Mouse (Mus musculus) heart, adult 18-20 months (tissue): Measurements from ENCODE around the gene Pde11a. TPM values are rescaled to one million over a fixed set of nuclear protein-coding genes. Genes with fewer than 3 reads are reported as not detected.
"Not testable (repeated sequence)": the region's sequence is repeated elsewhere in the genome, so short reads cannot be mapped to it uniquely, and the experiment has no call there.

Experiments used
- DNase-seq, 2 experiments: peaks; one replicate each; pipeline ENCODE4 v3.0.0; 2021 to 2022; ENCODE audit warnings: mixed read lengths in 1 of 2
- total RNA-seq, 2 experiments: library from RNA; stranded (reverse); gene quantifications; 2 replicates each; pipeline ENCODE4 v1.2.3; 2021

Gene Pde11a
- total RNA-seq, 2 experiments from 2014 or later, result 2.1 to 3.7 TPM

GRCm38 (mm10) chr2:75989694-75990093 lies 348.9 kb downstream of the Pde11a start:
- no peak for DNase-seq

GRCm38 (mm10) chr2:75988779-75989363 lies 349.7 kb downstream of the Pde11a start:
- DNase-seq, result no peak

GRCm38 (mm10) chr2:75988378-75988777 lies 350.2 kb downstream of the Pde11a start:
- no peak for DNase-seq

DNA sequence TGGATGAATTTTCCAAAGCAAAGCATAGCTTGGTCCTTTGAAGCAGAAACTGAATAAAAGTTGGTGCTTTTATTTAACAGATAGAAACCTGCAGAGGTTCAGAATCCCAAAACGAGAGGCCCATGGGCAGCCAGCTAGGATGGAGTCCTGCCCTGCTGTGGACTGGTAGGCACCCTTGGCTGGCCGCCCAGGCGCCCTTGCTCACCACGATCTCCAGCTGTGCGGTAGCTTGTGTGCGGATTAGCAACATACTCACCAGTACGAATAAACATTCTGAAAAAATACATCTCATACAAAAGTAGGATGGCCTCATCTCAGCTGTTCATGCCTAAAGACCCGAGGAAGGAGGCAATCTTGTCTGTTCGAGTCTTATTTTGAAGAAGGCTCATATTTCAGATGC lies 350.8 kb downstream of the Pde11a start:
- no peak for DNase-seq

GRCm38 (mm10) chr2:75985124-75985523 lies 353.4 kb downstream of the Pde11a start:
- DNase-seq, result peak; percentile 50 to 53

- DNase-seq, result no peak
Measured at GRCm38 (mm10) chr2:75983847-75984246, 354.7 kb downstream of the Pde11a start.

- no peak for DNase-seq
Measured at GRCm38 (mm10) chr2:75983091-75983490, 355.5 kb downstream of the Pde11a start.

- DNase-seq, result no peak
Measured at GRCm38 (mm10) chr2:75982626-75983025, 355.9 kb downstream of the Pde11a start.

GRCm38 (mm10) chr2:75981440-75982081 lies 357.0 kb downstream of the Pde11a start, which contains the start of gene Ttc30a1:
Gene Ttc30a1 (minus strand): TSS chr2:75981967.
- peak; percentile 84 to 89 for DNase-seq

GRCm38 (mm10) chr2:75980933-75981439 lies 357.6 kb downstream of the Pde11a start:
- DNase-seq, result peak in 1 of 2 experiments; percentile 11

- DNase-seq, result peak; percentile 54 to 75
Measured at GRCm38 (mm10) chr2:75977752-75978368, 360.7 kb downstream of the Pde11a start, which contains the start of gene Ttc30a2. Gene Ttc30a2 (minus strand): TSS chr2:75978170.

DNA sequence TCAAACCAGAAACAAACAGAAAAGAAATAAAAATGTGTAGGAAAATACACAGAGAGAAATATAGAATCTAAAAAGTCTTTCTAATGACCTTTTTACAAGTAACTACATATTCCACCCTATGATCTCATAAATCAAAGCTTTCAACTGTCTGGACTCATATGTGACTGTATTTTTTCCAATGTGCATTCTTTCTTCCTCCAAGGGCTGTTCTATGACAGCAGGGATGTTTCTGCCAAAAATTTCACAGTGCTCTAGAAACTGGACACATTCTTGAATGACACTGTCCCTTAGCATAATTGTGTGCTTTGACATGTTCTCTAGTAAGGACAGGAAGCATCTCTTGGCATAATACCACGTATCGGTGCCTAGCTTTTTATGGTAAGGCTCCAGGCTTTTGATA lies 362.5 kb downstream of the Pde11a start:
- not testable (repeated sequence) for DNase-seq

DNA sequence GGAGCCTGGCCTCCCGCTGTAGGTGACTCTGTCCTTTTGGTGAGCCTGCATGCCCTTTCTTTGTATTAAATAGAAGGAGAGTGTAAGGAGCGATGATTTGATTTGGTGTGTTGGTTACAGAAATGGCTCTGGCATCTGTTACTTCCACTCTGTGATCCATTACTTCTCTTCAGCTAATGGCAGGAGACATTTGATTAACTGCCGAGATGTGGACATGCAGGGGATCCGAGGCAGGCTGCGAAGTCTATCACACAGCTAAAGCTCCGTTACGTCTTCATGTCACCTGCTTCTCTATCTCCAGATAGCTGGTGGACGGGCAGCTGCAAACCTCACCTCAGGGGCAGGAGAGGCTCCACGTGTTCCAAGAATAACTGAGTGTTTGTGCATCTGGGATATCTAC lies 364.4 kb downstream of the Pde11a start:
- DNase-seq, result no peak

GRCm38 (mm10) chr2:75964972-75965371 lies 373.6 kb downstream of the Pde11a start:
- DNase-seq, result peak; percentile 76 to 88

DNA sequence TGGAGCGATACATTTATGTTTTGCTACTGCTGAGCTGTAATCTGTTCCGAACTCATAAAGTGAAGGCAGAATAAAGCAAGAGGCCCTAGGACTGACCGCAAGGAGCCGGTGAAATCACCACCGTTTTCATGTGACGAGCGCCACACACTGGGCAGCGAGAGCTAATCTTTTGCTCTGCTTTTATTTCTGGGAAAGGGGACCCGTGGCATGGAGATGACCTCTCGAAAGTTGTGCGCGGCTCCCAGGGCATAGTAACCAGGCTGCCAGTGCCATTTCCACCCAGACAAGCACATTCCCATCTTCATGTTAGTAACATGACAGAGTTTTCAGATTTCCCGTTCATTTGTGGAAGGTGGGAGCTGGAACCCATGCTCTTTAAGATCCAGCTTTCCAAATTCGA lies 374.1 kb downstream of the Pde11a start:
- DNase-seq, result peak; percentile 74 to 84

- DNase-seq, result no peak
Measured at GRCm38 (mm10) chr2:75964051-75964450, 374.5 kb downstream of the Pde11a start.

- DNase-seq, result no peak
Measured at GRCm38 (mm10) chr2:75963211-75963840, 375.2 kb downstream of the Pde11a start.

DNA sequence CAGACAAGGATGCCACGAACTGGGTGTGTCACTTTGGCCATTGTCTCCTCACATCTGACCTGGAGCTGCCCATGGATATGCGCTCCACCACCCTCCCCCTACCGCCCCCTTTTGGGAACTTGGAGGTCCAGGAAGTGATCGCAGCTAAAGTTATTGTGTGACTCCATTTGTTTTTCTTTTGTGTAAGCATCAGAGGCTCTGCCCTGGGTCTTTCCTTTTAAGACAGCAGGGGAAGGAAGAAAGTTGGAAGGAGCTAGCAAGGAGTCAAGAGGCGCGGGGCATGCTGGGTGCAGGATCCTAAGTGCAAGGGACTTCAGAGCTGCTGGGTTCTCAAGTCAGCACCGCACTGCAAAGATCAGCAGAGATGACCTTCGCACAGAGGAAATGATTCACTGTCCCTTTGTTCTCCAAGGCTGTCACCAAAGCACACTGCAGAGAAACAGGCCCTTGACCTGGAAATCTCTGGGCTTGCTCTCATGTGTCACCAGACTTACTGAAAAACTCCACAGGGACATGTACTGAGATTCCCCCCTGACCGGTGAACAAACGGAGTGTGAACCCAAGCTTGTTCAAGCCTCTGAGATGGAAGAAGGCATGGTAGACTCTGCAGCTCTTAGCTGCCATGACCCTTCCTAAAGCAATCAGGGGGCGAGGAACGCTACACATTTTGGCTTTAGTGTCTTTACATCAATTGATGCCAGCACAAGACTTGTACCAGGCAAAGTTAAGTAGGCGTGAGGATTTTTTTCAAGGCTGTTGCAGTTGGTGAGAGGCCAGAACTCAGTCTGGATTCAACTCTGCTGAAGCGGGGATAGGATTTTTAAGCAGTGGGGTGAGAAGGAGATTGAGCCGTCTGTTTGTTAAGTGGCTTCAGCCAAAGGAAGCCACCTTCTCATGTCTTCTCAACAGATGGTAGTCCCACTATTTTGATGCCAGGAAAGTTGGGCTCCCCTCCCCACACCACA lies 377.9 kb downstream of the Pde11a start:
- DNase-seq, result peak; percentile 35 to 51

DNA sequence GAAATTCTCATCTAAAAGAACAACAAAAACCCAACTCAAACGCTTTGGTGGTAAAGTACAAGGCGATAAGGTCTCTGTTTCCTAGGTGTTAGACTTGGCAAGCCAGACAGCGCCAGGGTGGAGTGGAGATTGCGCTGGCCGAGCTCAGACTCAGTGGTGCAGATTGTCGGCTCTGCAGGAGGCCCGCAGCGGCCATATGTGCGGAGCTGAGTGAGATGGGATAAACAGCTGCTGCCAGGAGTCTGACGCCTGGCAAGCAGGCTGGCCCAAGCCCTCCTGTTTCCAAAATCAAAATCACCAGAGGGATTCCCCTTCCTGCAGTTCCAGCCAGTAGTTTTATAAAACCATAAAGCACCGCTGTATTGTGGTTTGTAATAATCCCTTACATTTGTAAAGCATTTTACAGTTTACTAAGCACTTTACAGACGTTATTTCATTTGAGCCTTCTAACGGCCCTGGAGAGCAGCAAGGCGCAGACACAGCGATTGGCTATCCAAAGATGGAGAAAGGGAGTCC lies 378.7 kb downstream of the Pde11a start:
- peak; percentile 29 to 51 for DNase-seq

GRCm38 (mm10) chr2:75959183-75959849 lies 379.3 kb downstream of the Pde11a start:
- peak; percentile 23 to 48 for DNase-seq

GRCm38 (mm10) chr2:75955709-75956108 lies 382.9 kb downstream of the Pde11a start:
- DNase-seq, result no peak
